Mouse (Mus musculus) hindbrain, embryonic 13.5 days (tissue): ENCODE data around the gene Gdpd3. TPM values are rescaled to one million over a fixed set of nuclear protein-coding genes. Genes with fewer than 3 reads are reported as not detected.

Experiments
- ATAC-seq: fragments of 200-750 bp; cut with Nextera tagmentation; 2 replicates; pipeline ENCODE4 v1.8.0; 2017; ENCODE audit warnings: moderate TSS enrichment; ENCODE audit not compliant: low FRiP score
- H3K27ac ChIP-seq: fragments of 300-500 bp; sonication (generic); 2 replicates; pipeline ENCODE4 v1.5.1; 2015; ENCODE audit warnings: inconsistent platforms, mild to moderate bottlenecking, moderate library complexity
- H3K27me3 ChIP-seq: fragments of 300-500 bp; sonication (generic); 2 replicates; pipeline ENCODE4 v1.6.1; 2015; ENCODE audit warnings: mild to moderate bottlenecking, inconsistent platforms
- H3K36me3 ChIP-seq: fragments of 300-500 bp; sonication (generic); 2 replicates; pipeline ENCODE4 v1.6.1; 2015; ENCODE audit warnings: mild to moderate bottlenecking, inconsistent platforms
- H3K4me1 ChIP-seq: fragments of 300-500 bp; sonication (generic); replicated peaks from 2 replicates; pipeline ENCODE4 v1.6.1; 2015; ENCODE audit warnings: inconsistent platforms
- H3K4me2 ChIP-seq: fragments of 300-500 bp; sonication (generic); 2 replicates; pipeline ENCODE4 v1.6.1; 2015; ENCODE audit warnings: inconsistent platforms, mild to moderate bottlenecking, moderate library complexity
- H3K4me3 ChIP-seq: fragments of 300-500 bp; sonication (generic); 2 replicates; pipeline ENCODE4 v1.5.1; 2015; ENCODE audit warnings: mild to moderate bottlenecking, inconsistent platforms
- H3K9ac ChIP-seq: fragments of 300-500 bp; sonication (generic); 2 replicates; pipeline ENCODE4 v1.6.1; 2015; ENCODE audit warnings: mild to moderate bottlenecking, inconsistent platforms
- H3K9me3 ChIP-seq: fragments of 300-500 bp; sonication (generic); 2 replicates; pipeline ENCODE4 v1.6.1; 2016; ENCODE audit warnings: inconsistent platforms
- WGBS: fragments of 180-500 bp; shearing (Covaris S2); methylation state at CpG from one replicate; pipeline ENCODE4 v1.1.7; 2015; 5-methylcytosine and 5-hydroxymethylcytosine counted together
- polyA plus RNA-seq: library from polyadenylated mRNA; unstranded; fragments of >200 nt; fragmentation: Nextera tagmentation; extraction: Ambion mirVana; gene quantifications from 2 replicates; pipeline ENCODE4 v1.2.1, GENCODE M21; 2015

The Gdpd3 gene
- polyA plus RNA-seq, 1 experiment from 2014 or later: 2.3 TPM

DNA sequence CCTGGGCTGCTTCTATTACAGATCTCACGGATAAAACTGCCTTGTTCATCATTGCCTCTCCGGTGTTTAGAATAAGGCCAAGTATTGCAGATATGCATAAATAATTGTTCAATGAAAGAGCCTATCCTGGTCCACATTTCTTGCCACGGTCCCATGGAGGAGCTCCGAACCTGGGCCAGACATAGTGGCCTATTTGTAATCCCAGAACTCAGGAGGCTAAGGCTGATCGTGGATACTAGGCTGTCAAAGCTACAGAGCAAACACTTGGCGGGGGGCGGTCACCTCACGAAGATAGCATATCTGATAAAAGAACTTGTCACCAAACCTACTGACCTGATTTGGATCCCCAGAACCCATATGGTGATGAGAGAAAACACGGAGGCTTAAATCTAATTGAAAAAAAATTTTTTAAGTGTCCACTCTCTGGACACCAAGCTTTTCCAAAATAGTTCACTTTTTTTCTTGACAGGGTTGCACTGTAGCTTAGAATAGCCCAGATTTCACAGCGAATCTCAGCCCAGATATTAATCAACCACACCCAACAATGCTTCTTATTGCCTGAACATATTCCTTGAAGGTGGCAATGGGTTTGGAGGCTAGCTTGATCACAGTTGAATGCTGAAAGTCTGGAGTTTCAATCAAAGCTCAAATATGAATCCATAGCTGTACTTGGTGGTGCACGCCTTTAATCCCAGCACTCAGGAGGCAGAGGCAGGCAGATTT is 26.7 kb downstream of the Gdpd3 start:
- Histone ChIP-seq H3K4me2 (peak overlapping the region; percentile 88), H3K36me3 (peaks cover 54% of the 10 kb centered on the region), H3K4me3 (peak overlapping the region; percentile 82), H3K27me3 (no peaks in the 10 kb centered on the region), H3K4me1 (peaks cover 50% of the 10 kb centered on the region), H3K27ac (peak overlapping the region; percentile 88), H3K9me3 (no peaks in the 10 kb centered on the region), H3K9ac (no peak overlapping the region; the same call in none of the 2 replicates)
- WGBS: 26% methylated on average over 11 of the region's 11 CpGs
- peak; percentile 29 for ATAC-seq

- no peak overlapping the region for H3K27ac ChIP-seq
- H3K9me3 ChIP-seq: no peaks in the 10 kb centered on the region
- H3K9ac ChIP-seq: no peak overlapping the region
These were observed 27.5 kb downstream of the Gdpd3 start for GRCm38 (mm10) chr7:126793456-126794270.

DNA sequence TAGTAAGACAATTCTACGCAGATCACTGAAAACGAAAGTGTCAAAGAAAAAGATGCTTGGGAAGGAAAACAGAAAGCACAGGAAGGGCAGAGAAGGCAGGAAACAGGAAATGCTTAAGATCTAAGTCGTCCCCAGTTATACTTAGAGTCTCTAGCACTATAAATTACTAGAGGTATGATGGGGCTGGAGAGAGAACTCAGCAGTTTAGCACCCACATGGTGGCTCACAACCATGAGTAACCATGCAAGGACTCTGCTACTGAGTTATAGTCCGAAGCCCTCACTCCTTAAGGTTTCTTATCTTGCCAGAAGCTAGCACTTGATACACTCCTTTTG is 28.1 kb downstream of the Gdpd3 start:
- 82% methylated on average over 4 of the region's 4 CpGs for WGBS
- Histone ChIP-seq H3K36me3 (peaks cover 41% of the 10 kb centered on the region), H3K27me3 (no peaks in the 10 kb centered on the region), H3K4me2 (no peak overlapping the region), H3K4me1 (peaks cover 54% of the 10 kb centered on the region), H3K4me3 (no peak overlapping the region), H3K9me3 (no peaks in the 10 kb centered on the region), H3K27ac (no peak overlapping the region), H3K9ac (no peak overlapping the region)
- ATAC-seq: no peak

More at GRCm38 (mm10) chr7:126793456-126794270, 27.5 kb downstream of the Gdpd3 start:
- no peak for ATAC-seq
- H3K36me3 ChIP-seq: peaks cover 46% of the 10 kb centered on the region
- H3K27me3 ChIP-seq: no peaks in the 10 kb centered on the region
- H3K4me1 ChIP-seq: peaks cover 56% of the 10 kb centered on the region
- H3K4me3 ChIP-seq: no peak overlapping the region
- 77% methylated on average over 4 of the region's 4 CpGs for WGBS
- H3K4me2 ChIP-seq: no peak overlapping the region

DNA sequence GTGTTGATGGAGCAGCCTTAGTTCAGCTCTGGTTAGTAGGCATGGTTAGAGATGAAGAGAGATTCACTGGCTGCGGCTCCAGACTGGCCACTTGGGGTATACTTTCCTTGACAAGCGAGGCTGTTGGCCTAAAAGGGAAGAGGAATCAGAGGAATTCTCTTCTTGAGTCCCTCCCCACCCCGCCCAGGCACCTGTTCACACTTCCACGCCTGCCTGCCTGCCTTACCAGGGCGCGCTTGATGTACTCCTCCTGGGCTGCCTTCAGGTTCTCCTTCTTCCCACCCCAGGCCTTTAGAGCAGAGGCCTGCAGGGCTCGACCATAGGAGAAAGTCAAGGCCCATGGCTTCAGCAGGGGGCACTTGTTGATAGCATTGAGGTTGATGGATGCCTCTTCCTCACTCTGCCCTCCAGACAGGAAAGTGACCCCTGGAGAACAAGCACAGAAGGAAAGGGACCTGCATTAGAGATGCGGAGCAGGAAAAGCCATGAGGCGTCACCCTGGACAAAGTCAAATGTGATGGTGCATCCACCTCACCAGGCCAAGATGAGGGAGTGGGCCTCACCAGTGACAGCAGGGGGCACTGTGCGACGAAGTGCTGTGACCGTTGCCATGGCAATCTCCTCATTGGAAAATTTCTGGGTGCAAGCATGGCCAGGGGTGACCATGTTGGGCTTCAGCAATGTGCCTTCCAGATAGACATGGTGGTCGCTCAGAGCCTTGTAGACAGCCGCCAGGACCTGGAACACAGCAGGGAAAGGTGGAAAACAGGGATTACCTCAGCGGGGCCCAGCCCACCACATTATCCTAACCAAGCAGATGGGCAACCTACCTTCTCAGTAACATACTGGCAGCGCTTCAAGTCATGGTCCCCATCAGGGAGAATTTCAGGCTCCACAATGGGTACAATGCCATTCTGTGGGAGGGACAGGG is 29.5 kb downstream of the Gdpd3 start:
- no peak for ATAC-seq
- H3K4me2 ChIP-seq: no peak overlapping the region
- no peak overlapping the region for H3K4me3 ChIP-seq
- H3K27ac ChIP-seq: no peak overlapping the region
- H3K36me3 ChIP-seq: peaks cover 31% of the 10 kb centered on the region
- WGBS: 78% methylated on average over 16 of the region's 16 CpGs
- no peak overlapping the region for H3K9ac ChIP-seq
- peaks cover 57% of the 10 kb centered on the region for H3K4me1 ChIP-seq
- no peaks in the 10 kb centered on the region for H3K9me3 ChIP-seq
- no peaks in the 10 kb centered on the region for H3K27me3 ChIP-seq

DNA sequence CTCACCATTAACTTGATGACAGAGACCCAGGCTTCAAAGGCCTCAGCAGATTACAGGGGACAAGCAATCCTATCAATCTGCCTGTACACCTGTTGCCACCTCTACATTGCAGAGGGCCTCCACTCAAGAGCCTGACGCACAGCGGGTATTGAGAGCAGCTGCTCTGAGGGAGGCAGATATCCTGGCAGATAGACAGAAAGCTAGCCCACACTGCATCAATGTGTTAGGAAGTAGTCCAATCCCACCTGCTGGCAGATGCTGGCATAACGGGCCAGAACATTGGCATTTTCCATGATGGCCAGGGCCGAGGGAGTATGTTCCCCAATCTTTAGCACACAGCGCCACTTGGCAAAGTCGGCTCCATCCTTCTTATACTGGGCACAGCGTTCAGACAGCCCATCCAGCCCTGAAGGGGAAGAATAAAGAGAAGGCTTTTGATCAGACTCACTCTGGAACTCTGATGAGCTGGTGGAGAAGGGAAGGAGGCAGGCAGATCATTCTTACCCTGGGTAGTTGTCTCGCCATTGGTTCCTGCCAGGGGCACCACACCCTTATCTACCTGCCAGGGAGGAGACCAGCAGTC is 30.3 kb downstream of the Gdpd3 start:
- no peaks in the 10 kb centered on the region for H3K27me3 ChIP-seq
- H3K4me2 ChIP-seq: peak overlapping the region; percentile 86
- WGBS: 72% methylated on average over 8 of the region's 8 CpGs
- ATAC-seq: no peak
- H3K36me3 ChIP-seq: peaks cover 31% of the 10 kb centered on the region
- peaks cover 53% of the 10 kb centered on the region for H3K4me1 ChIP-seq
- peak overlapping the region; percentile 81; the same call in 1 of the 2 replicates for H3K4me3 ChIP-seq
- peak overlapping the region; percentile 23; the same call in 1 of the 2 replicates for H3K27ac ChIP-seq
- peak overlapping the region; percentile 92 for H3K9ac ChIP-seq
- H3K9me3 ChIP-seq: no peaks in the 10 kb centered on the region

- no peak for ATAC-seq
- Histone ChIP-seq H3K27me3 (no peaks in the 10 kb centered on the region), H3K9me3 (no peaks in the 10 kb centered on the region), H3K36me3 (peaks cover 31% of the 10 kb centered on the region), H3K4me2 (peak within 1 kb of the TSS; percentile 86), H3K4me3 (peak within 1 kb of the TSS; percentile 81), H3K4me1 (peaks cover 48% of the 10 kb centered on the region), H3K27ac (peak within 1 kb of the TSS; percentile 97), H3K9ac (peak within 1 kb of the TSS; percentile 92)
- WGBS: 23% methylated on average over 21 of the region's 21 CpGs
These were observed 31.4 kb downstream of the Gdpd3 start, which contains the start of gene Fam57b for GRCm38 (mm10) chr7:126797411-126798126. TSS of gene Fam57b (plus strand) at chr7:126797668.

DNA sequence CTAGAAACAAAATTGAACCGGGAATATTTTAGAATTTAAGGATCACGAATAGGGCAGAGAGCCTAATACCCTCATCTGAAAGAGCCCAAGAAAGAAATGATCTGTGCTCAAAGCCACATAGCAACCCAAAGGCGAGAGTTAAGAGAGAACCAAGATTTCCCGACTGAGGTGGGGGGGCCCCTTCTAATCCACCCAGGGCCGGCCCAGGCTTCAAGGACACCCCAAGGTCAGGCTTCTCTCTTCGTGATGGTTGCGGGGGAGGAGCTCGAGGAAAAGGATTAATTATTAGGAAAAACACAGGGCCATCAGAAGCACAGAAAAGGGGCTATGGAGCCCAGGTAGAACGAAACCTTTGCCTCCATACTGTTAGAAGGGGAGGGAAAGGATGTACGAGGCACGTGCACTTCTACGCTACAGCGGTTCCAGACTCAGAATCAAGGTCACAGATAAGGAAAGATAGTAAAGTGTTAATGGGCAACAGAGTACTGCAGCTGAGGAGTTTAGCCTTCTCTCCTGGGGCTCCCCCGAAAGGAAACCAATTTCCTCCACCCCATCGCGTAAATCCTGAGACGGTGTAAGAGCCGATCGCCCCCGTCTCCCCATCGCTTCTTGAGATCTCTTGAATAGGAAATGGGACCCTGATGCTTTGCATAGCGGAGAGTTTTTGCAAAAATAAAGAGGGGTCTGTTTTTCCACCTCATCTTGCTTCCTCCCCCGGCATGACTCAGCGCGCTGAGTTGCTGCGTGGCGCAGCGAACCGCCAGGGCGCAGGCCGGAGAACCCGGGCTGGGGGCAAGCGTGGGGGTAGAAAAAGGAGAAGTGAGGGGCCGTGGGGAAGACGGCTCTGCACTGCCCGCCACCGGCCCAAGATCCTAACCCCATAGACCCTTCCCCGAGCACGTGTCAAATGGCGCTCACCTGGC is 32.3 kb downstream of the Gdpd3 start:
- H3K4me1 ChIP-seq: peaks cover 41% of the 10 kb centered on the region
- H3K36me3 ChIP-seq: peaks cover 31% of the 10 kb centered on the region
- peak overlapping the region; percentile 92 for H3K9ac ChIP-seq
- no peak for ATAC-seq
- H3K27me3 ChIP-seq: no peaks in the 10 kb centered on the region
- 1% methylated on average over 40 of the region's 40 CpGs for WGBS
- H3K4me2 ChIP-seq: peak overlapping the region; percentile 86
- peak overlapping the region; percentile 81 for H3K4me3 ChIP-seq
- no peaks in the 10 kb centered on the region for H3K9me3 ChIP-seq
- H3K27ac ChIP-seq: peak overlapping the region; percentile 97

GRCm38 (mm10) chr7:126799050-126799467 is 32.9 kb downstream of the Gdpd3 start:
- ATAC-seq: peak; percentile 96
- 0% methylated on average over 28 of the region's 36 CpGs for WGBS
- no peaks in the 10 kb centered on the region for H3K27me3 ChIP-seq
- H3K4me1 ChIP-seq: peaks cover 41% of the 10 kb centered on the region
- peak overlapping the region; percentile 97 for H3K27ac ChIP-seq
- peak overlapping the region; percentile 86 for H3K4me2 ChIP-seq
- H3K36me3 ChIP-seq: peaks cover 37% of the 10 kb centered on the region
- peak overlapping the region; percentile 92 for H3K9ac ChIP-seq
- H3K4me3 ChIP-seq: peak overlapping the region; percentile 81
- H3K9me3 ChIP-seq: no peaks in the 10 kb centered on the region

- peak overlapping the region; percentile 81 for H3K4me3 ChIP-seq
- peaks cover 36% of the 10 kb centered on the region for H3K36me3 ChIP-seq
- peaks cover 41% of the 10 kb centered on the region for H3K4me1 ChIP-seq
- no peaks in the 10 kb centered on the region for H3K27me3 ChIP-seq
- peak overlapping the region; percentile 86 for H3K4me2 ChIP-seq
- H3K9me3 ChIP-seq: no peaks in the 10 kb centered on the region
- WGBS: under 1% methylated on average over 37 of the region's 38 CpGs
- ATAC-seq: peak; percentile 92
- peak overlapping the region; percentile 92 for H3K9ac ChIP-seq
- H3K27ac ChIP-seq: peak overlapping the region; percentile 97
These were observed 33.5 kb downstream of the Gdpd3 start for GRCm38 (mm10) chr7:126799468-126800268.
